Mouse (Mus musculus) kidney, postnatal 0 days (tissue): ENCODE measurements around the gene Vmn1r58. TPM values are rescaled to one million over a fixed set of nuclear protein-coding genes. Genes with fewer than 3 reads are reported as not detected.
"Not testable (repeated sequence)": the region's sequence is repeated elsewhere in the genome, so short reads cannot be mapped to it uniquely, and the experiment has no call there.

Experiments used
- ATAC-seq: fragments of 200-750 bp; cut with Nextera tagmentation; replicated peaks from 2 replicates; pipeline ENCODE4 v1.8.0; 2017; ENCODE audit warnings: low read depth, moderate number of reproducible peaks, moderate TSS enrichment, moderate library complexity; ENCODE audit not compliant: low FRiP score
- DNase-seq: peaks from one replicate; pipeline ENCODE4 v3.0.0-alpha.2; 2016; ENCODE audit warnings: low spot score
- H3K27ac ChIP-seq: fragments of 300-500 bp; sonication (generic); 2 replicates; pipeline ENCODE4 v1.5.1; 2014; ENCODE audit warnings: mild to moderate bottlenecking
- H3K27me3 ChIP-seq: fragments of 300-500 bp; sonication (generic); 2 replicates; pipeline ENCODE4 v1.6.1; 2014; ENCODE audit warnings: low read length, mixed read lengths; ENCODE audit not compliant: insufficient read depth
- H3K36me3 ChIP-seq: fragments of 300-500 bp; sonication (generic); 2 replicates; pipeline ENCODE4 v1.6.1; 2014; ENCODE audit warnings: low read length, mixed read lengths; ENCODE audit not compliant: insufficient read depth
- H3K4me1 ChIP-seq: fragments of 300-500 bp; sonication (generic); replicated peaks from 2 replicates; pipeline ENCODE4 v1.6.1; 2014; ENCODE audit warnings: antibody characterized with exemption, low read length, mixed read lengths; ENCODE audit not compliant: insufficient read depth
- H3K4me2 ChIP-seq: fragments of 300-500 bp; sonication (generic); 2 replicates; pipeline ENCODE4 v1.6.1; 2014; ENCODE audit warnings: mild to moderate bottlenecking, low read length, moderate library complexity, mixed read lengths
- H3K4me3 ChIP-seq: fragments of 300-500 bp; sonication (generic); replicated peaks from 2 replicates; pipeline ENCODE4 v1.5.1; 2014; ENCODE audit warnings: low read depth, low read length
- H3K9ac ChIP-seq: fragments of 300-500 bp; sonication (generic); 2 replicates; pipeline ENCODE4 v1.6.1; 2014; ENCODE audit warnings: low read depth, low read length
- H3K9me3 ChIP-seq: fragments of 300-500 bp; sonication (generic); replicated peaks from 2 replicates; pipeline ENCODE4 v1.6.1; 2016; ENCODE audit warnings: low read length, inconsistent platforms, mixed read lengths
- CTCF ChIP-seq: IDR thresholded peaks from 2 replicates; pipeline ENCODE4 v1.5.1; 2016; ENCODE audit warnings: antibody characterized with exemption, low read depth, mild to moderate bottlenecking, moderate library complexity
- WGBS: fragments of 180-500 bp; shearing (Covaris S2); extraction: QIAGEN DNeasy Blood & Tissue Kit; methylation state at CpG from one replicate; pipeline ENCODE4 v1.1.7; 2014; 5-methylcytosine and 5-hydroxymethylcytosine counted together
- polyA plus RNA-seq: library from polyadenylated mRNA; unstranded; fragments of >200 nt; fragmentation: Nextera tagmentation; extraction: Ambion mirVana; gene quantifications from 2 replicates; pipeline ENCODE4 v1.2.1, GENCODE M21; 2015

Gene Vmn1r58
- not detected in 2 replicates for polyA plus RNA-seq

DNA sequence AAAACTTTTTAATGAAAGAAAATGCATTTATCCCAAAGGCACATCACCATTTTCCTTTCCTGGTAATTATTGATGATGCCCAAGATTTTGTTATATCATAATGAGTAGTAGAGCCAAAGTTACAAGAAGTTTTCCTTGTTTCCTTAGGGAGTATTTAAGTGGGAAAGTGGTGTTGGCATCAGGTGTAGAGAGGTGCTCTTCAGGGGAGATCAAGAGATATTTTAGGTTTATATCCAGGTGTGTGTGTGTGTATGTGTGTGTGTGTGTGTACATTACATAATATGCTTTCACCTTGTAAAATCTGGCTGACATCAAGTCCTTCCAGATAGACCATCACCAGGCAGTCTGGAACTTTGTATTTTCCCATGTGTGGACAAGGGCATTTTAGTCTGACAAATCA, at the start of gene Vmn1r58:
Gene Vmn1r58, minus strand, starts transcription at position 101 of the 400 bp plus-strand sequence.
- H3K27ac ChIP-seq, H3K4me2 ChIP-seq, H3K4me3 ChIP-seq, H3K9ac ChIP-seq, H3K36me3 ChIP-seq, H3K4me1 ChIP-seq, DNase-seq, H3K9me3 ChIP-seq, ATAC-seq, H3K27me3 ChIP-seq: not testable (repeated sequence)

DNA sequence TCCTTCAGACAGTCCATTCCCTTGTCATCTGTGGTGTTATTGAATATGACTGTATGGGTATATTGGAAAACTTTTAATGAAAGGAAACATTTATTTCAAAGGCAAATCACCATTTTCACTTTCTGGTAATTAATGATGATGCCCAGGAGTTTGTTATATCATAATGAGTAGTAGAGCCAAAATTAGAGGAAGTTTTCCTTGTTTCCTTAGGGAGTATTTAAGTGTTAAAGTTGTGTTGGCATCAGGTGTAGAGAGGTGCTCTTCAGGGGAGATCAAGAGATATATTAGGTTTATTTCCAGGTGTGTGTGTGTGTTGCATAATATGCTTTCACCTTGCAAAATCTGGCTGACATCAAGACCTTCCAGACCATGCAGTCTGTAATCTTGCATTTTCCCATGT, 43.5 kb upstream of the Vmn1r58 start, which contains the start of gene Vmn1r59:
Gene Vmn1r59, minus strand, starts transcription at position 101 of the 400 bp plus-strand sequence.
- H3K4me3 ChIP-seq: no peak within 1 kb of the TSS
- ATAC-seq (no peak), DNase-seq (no peak)
- no peaks in the 10 kb centered on the region for H3K9me3 ChIP-seq
- no peak within 1 kb of the TSS for H3K9ac ChIP-seq
- no peaks in the 10 kb centered on the region for H3K36me3 ChIP-seq
- no peaks in the 10 kb centered on the region for H3K27me3 ChIP-seq
- H3K4me2 ChIP-seq: no peak within 1 kb of the TSS
- H3K27ac ChIP-seq: no peak within 1 kb of the TSS
- no peak for TF ChIP-seq CTCF
- no peaks in the 10 kb centered on the region for H3K4me1 ChIP-seq

DNA sequence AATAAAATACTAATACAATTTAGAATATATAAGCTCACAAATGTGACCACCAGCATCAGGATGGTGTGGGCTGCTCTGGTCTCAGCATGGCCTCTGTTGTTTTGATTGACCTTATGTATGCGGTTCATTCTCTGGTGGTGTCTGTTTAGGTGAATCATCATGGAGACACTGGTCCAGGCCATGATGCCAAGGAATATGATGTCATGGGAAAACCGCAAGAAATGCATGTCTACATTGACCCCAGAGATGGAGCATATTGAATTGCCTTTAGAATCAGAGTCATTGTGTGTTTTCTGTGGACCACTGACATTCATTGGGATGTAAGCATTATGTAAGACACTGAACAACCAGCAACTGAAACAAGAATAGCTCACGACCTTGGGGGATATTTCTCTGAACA, 40.8 kb upstream of the Vmn1r58 start:
- H3K9me3 ChIP-seq, H3K4me2 ChIP-seq, H3K27ac ChIP-seq, H3K27me3 ChIP-seq, ATAC-seq, H3K9ac ChIP-seq, DNase-seq, H3K4me1 ChIP-seq, H3K4me3 ChIP-seq, H3K36me3 ChIP-seq: not testable (repeated sequence)
- 67% methylated on average over 3 of the region's 3 CpGs for WGBS

DNA sequence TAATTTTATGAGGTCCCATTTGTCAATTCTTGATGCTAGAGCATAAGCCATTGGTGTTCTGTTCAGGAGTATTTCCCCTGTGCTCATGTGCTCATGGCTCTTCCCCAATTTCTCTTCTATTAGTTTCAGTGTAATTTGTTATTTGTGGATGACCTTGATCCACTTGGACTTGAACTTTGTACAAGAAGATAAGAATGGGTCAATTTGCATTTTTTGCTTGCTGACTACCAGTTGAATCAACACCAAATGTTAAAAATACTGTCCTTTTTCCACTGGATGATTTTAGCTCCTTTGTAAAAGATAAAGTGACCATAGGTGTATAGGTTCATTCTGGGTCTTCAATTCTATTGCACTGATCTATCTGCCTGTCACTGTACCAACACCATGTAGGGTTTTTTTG, 35.4 kb upstream of the Vmn1r58 start:
- Histone ChIP-seq H3K4me1 (no peaks in the 10 kb centered on the region), H3K27ac (no peak overlapping the region), H3K36me3 (no peaks in the 10 kb centered on the region), H3K4me2 (no peak overlapping the region), H3K9me3 (no peaks in the 10 kb centered on the region), H3K27me3 (no peaks in the 10 kb centered on the region), H3K4me3 (no peak overlapping the region), H3K9ac (no peak overlapping the region)
- ATAC-seq: no peak
- DNase-seq: no peak
- TF ChIP-seq CTCF: no peak

DNA sequence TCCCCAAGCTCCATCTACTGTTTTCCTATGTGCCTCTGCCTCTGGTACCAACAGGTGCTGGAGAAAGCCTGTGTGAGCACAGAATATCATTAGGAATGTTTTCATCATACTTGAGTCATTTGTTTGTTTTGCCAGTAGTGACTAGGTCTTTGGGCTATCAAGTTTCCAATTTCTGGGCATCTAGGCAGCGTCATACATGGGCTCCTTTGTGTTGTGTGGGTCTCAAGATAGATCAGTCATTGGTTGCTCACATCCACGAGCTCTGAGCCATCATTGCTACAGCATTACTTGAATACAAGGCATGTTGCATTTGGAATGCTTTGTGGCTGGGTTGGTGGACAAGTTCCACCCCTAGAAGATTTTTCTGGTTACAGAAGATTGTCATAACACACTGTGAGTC, 7.0 kb downstream of the Vmn1r58 start:
- H3K9me3 ChIP-seq: 0 out of 2 replicates have a peak, but pooled peaks cover 4% of the 10 kb centered on the region
- no peak overlapping the region for H3K9ac ChIP-seq
- no peak overlapping the region for H3K27ac ChIP-seq
- no peaks in the 10 kb centered on the region for H3K36me3 ChIP-seq
- no peaks in the 10 kb centered on the region for H3K4me1 ChIP-seq
- H3K27me3 ChIP-seq: no peaks in the 10 kb centered on the region
- no peak for TF ChIP-seq CTCF
- ATAC-seq (no peak), DNase-seq (no peak)
- H3K4me3 ChIP-seq: no peak overlapping the region
- H3K4me2 ChIP-seq: no peak overlapping the region
- 37% methylated on average over 2 of the region's 2 CpGs for WGBS

DNA sequence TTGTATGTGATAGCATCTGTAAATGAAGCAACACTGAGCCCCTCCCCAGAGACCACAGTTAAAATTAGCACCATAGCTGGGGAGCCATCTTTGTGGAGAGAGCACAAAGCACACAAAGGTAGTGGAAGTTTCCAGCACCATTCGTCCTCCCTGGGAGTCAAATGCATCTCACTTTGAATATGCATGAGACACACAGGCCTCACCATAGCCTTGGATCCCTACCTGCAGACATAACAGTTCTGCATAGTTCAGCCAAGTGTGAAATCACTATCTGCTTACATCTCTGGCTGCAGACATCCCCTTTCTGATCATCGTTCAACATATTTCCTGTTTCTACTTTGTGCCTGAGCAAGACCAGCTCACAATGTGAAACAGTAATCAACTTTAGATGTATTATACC, 46.5 kb downstream of the Vmn1r58 start:
- Histone ChIP-seq H3K36me3 (no peaks in the 10 kb centered on the region), H3K4me1 (no peaks in the 10 kb centered on the region), H3K4me2 (no peak overlapping the region), H3K4me3 (no peak overlapping the region), H3K9ac (no peak overlapping the region), H3K27ac (no peak overlapping the region), H3K27me3 (no peaks in the 10 kb centered on the region), H3K9me3 (no peaks in the 10 kb centered on the region)
- WGBS: 67% methylated on average over 2 of the region's 2 CpGs
- no peak for DNase-seq
- no peak for ATAC-seq
- no peak for TF ChIP-seq CTCF

DNA sequence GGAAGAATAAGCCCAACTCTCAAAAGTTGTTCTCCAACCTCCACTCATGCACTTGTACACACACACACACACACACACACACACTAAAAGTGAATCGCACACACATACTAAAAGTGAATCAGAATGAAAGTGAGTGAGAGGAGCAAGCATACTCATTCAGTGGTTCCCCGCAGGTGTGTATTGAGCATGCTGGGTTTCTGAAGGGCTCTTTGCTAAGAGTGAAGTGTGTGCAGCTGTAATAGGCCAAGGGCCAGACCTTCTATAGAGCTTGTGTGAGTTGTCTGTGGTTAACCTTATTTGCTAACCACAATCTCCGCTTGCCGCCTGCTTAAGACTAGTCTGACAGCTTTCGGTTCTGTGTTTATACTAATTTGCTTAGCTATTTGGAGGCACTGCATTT, 49.6 kb downstream of the Vmn1r58 start:
- Histone ChIP-seq H3K4me2 (no peak overlapping the region), H3K36me3 (no peaks in the 10 kb centered on the region), H3K27ac (no peak overlapping the region), H3K27me3 (no peaks in the 10 kb centered on the region), H3K4me3 (no peak overlapping the region), H3K9me3 (no peaks in the 10 kb centered on the region), H3K9ac (no peak overlapping the region), H3K4me1 (no peaks in the 10 kb centered on the region)
- DNase-seq (no peak), ATAC-seq (no peak)
- no peak for TF ChIP-seq CTCF
- 96% methylated on average over 5 of the region's 5 CpGs for WGBS

Other genes starting within 250 kb of the Vmn1r58 start
- not detected in 2 replicates for gene Vmn1r56, start 216.6 kb downstream of the Vmn1r58 start, polyA plus RNA-seq
- gene Vmn1r57, start 194.9 kb downstream of the Vmn1r58 start, polyA plus RNA-seq: not detected in 2 replicates
- gene Gm5065, start 62.9 kb downstream of the Vmn1r58 start, polyA plus RNA-seq: not detected in 2 replicates
- gene Nlrp2, start 62.4 kb downstream of the Vmn1r58 start, polyA plus RNA-seq: not detected in 2 replicates
- not detected in 2 replicates for gene Vmn1r59, start 43.4 kb upstream of the Vmn1r58 start, polyA plus RNA-seq
- gene Vmn2r28, start 80.6 kb upstream of the Vmn1r58 start, polyA plus RNA-seq: not detected in 2 replicates
- gene Vmn1r60, start 133.9 kb upstream of the Vmn1r58 start, polyA plus RNA-seq: not detected in 2 replicates
- not detected in 2 replicates for gene Vmn1r61, start 199.9 kb upstream of the Vmn1r58 start, polyA plus RNA-seq